Mouse (Mus musculus) hindbrain, embryonic 11.5 days (tissue): Measurements from ENCODE around the gene Fam32a. TPM values are rescaled to one million over a fixed set of nuclear protein-coding genes. Genes with fewer than 3 reads are reported as not detected.

ENCODE experiments used
- ATAC-seq: fragments of 200-750 bp; cut with Nextera tagmentation; 2 replicates; pipeline ENCODE4 v1.8.0; 2017; ENCODE audit warnings: mild to moderate bottlenecking, moderate TSS enrichment, moderate library complexity; ENCODE audit not compliant: low FRiP score
- DNase-seq: peaks from one replicate; pipeline ENCODE4 v3.0.0-alpha.2; 2015; ENCODE audit warnings: low spot score
- H3K27ac ChIP-seq: fragments of 300-500 bp; sonication (generic); 2 replicates; pipeline ENCODE4 v1.5.1; 2014; ENCODE audit warnings: mild to moderate bottlenecking, low read depth, low read length
- H3K27me3 ChIP-seq: fragments of 300-500 bp; sonication (generic); 2 replicates; pipeline ENCODE4 v1.6.1; 2014; ENCODE audit warnings: mild to moderate bottlenecking, low read length, moderate library complexity, mixed read lengths; ENCODE audit not compliant: control insufficient read depth, insufficient read depth
- H3K36me3 ChIP-seq: fragments of 300-500 bp; sonication (generic); 2 replicates; pipeline ENCODE4 v1.6.1; 2014; ENCODE audit warnings: mild to moderate bottlenecking, low read length, moderate library complexity, mixed read lengths; ENCODE audit not compliant: control insufficient read depth, insufficient read depth
- H3K4me1 ChIP-seq: fragments of 300-500 bp; sonication (generic); replicated peaks from 2 replicates; pipeline ENCODE4 v1.6.1; 2014; ENCODE audit warnings: low read length, mixed read lengths; ENCODE audit not compliant: control insufficient read depth, insufficient read depth
- H3K4me2 ChIP-seq: fragments of 300-500 bp; sonication (generic); replicated peaks from 2 replicates; pipeline ENCODE4 v1.6.1; 2014; ENCODE audit warnings: mild to moderate bottlenecking, low read depth, low read length
- H3K4me3 ChIP-seq: fragments of 300-500 bp; sonication (generic); 2 replicates; pipeline ENCODE4 v1.5.1; 2014; ENCODE audit warnings: low read depth, low read length
- H3K9ac ChIP-seq: fragments of 300-500 bp; sonication (generic); 2 replicates; pipeline ENCODE4 v1.6.1; 2014; ENCODE audit warnings: low read depth, low read length
- H3K9me3 ChIP-seq: fragments of 300-500 bp; sonication (generic); 2 replicates; pipeline ENCODE4 v1.6.1; 2016; ENCODE audit warnings: low read length; ENCODE audit not compliant: control insufficient read depth
- WGBS: fragments of 180-500 bp; shearing (Covaris S2); extraction: QIAGEN DNeasy Blood & Tissue Kit; methylation state at CpG from one replicate; pipeline ENCODE4 v1.1.7; 2014; 5-methylcytosine and 5-hydroxymethylcytosine counted together
- polyA plus RNA-seq: library from polyadenylated mRNA; unstranded; fragments of >200 nt; fragmentation: Nextera tagmentation; extraction: Ambion mirVana; gene quantifications from 2 replicates; pipeline ENCODE4 v1.2.1, GENCODE M21; 2014

Fam32a gene
- polyA plus RNA-seq: 75.9 and 78.9 TPM in 2 replicates

DNA sequence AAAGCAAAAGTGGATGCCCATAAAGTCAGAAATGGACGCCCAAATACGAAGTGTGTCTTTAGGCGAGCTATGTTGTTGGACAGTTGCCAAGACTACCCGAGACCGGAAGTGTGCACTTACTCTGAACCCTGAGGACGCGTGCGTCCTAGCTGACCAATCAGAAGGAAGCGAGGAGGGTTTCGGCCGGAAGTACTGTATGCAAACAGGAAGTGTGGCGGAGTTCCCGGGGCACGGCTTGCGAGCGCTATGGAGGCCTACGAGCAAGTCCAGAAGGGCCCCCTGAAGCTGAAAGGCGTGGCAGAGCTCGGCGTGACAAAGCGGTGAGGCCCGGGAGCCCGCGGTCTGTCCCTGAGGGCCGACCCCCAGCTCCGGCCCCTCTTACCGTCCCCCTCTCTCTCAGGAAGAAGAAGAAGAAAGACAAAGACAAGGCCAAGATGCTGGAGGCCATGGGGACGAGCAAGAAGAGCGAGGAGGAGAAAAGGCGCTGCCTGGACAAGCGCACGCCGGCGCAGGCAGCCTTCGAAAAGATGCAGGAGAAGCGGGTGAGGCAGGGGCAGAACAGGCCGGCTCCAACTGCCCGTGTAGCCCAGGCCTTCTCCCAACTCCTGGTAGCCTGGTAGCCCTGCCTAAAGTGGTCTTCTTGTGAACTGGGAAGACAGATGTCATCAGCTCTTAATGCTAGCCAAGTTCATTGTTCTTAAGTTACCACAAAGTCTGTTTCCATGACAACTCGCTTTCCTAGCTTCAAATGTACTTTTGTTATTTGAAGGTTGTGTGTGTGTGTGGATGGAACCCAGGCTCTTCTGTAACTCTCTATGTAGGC, at the start of gene Fam32a:
Gene Fam32a, plus strand, starts transcription at position 190 of the 823 bp plus-strand sequence.
- DNase-seq: peak; percentile 94
- no peaks in the 10 kb centered on the region for H3K27me3 ChIP-seq
- H3K4me1 ChIP-seq: no peaks in the 10 kb centered on the region; the same call in 1 of the 2 replicates
- H3K9ac ChIP-seq: peak within 1 kb of the TSS; percentile 72
- H3K36me3 ChIP-seq: peaks cover 5% of the 10 kb centered on the region
- peak within 1 kb of the TSS; percentile 71 for H3K4me3 ChIP-seq
- peak; percentile 99 for ATAC-seq
- H3K27ac ChIP-seq: 0 out of 2 replicates have a peak within 1 kb of the TSS, but pooled peaks have one; percentile 17
- H3K9me3 ChIP-seq: no peaks in the 10 kb centered on the region
- WGBS: 11% methylated on average over 39 of the region's 39 CpGs
- H3K4me2 ChIP-seq: peak within 1 kb of the TSS; percentile 48

DNA sequence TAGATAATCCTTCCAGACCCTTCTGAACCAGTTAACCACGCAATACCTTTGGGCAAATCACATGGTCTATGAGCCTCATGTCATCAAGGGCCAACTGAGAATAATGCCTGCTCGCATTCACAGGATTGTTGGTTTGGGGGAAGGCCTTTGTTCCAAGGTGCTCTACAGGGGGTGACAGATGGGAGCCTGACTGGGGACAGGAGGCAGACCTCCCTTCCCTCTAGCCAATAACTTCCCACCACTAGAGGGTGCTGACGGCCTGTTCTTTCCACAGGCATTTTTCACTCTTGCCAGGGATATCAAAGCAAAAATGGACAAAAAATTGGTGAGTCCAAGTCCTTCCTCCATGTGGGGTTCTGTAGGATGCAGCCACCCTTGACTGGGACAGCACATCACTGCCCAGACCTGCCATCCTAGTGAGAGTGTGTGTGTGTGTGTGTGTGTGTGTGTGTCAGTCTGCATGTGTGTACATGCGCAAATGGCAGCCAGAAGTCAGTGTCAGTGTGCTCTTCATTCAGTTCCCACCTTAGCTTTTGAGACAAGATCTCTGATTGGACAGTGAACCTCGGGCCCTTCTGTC, 42.1 kb upstream of the Fam32a start:
- peaks cover 3% of the 10 kb centered on the region; the same call in 1 of the 2 replicates for H3K36me3 ChIP-seq
- ATAC-seq (peak; percentile 69), DNase-seq (peak; percentile 83)
- 55% methylated on average over 5 of the region's 5 CpGs for WGBS
- no peak overlapping the region for H3K9ac ChIP-seq
- no peaks in the 10 kb centered on the region for H3K27me3 ChIP-seq
- H3K4me1 ChIP-seq: no peaks in the 10 kb centered on the region
- no peak overlapping the region for H3K4me2 ChIP-seq
- H3K27ac ChIP-seq: no peak overlapping the region
- H3K9me3 ChIP-seq: no peaks in the 10 kb centered on the region
- no peak overlapping the region for H3K4me3 ChIP-seq

DNA sequence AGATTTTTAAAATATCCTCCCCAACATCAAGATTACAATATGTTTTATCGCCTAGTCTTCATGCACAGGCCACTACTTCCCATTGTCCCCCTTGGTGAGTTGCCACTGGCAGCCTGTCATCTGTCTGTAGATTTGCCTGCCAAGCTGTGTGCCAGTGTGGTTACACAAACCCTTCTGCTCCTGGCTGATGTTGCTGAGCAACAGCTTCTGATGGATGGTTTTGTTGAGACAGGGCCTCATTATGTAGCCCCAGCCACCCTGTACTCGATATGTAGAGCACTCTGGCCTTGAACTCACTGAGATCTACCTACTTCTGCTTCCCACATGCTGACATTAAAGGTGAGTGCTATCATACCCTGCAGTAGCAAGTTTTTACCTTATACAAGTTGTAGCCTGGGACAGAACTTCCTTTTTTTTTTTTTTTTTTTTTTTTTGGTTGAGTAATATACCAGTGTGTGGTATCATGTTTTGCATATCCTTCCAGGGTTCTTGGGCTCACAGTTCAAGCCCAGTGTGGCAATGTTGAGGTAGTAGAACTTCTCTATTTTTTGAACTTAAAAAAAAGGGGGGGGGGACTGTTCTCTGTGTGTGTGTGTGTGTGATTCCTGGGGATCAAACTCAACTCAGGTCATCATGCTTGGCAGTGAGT, 35.9 kb upstream of the Fam32a start:
- Histone ChIP-seq H3K36me3 (no peaks in the 10 kb centered on the region), H3K4me3 (no peak overlapping the region), H3K4me1 (no peaks in the 10 kb centered on the region), H3K4me2 (no peak overlapping the region), H3K27ac (no peak overlapping the region), H3K9me3 (no peaks in the 10 kb centered on the region), H3K9ac (no peak overlapping the region), H3K27me3 (no peaks in the 10 kb centered on the region)
- DNase-seq (no peak), ATAC-seq (no peak)
- 85% methylated on average over 2 of the region's 2 CpGs for WGBS

GRCm38 (mm10) chr8:72187793-72188331, 31.7 kb upstream of the Fam32a start:
- no peak for ATAC-seq
- Histone ChIP-seq H3K27ac (no peak overlapping the region), H3K9me3 (no peaks in the 10 kb centered on the region), H3K4me1 (no peaks in the 10 kb centered on the region), H3K4me2 (no peak overlapping the region), H3K4me3 (no peak overlapping the region), H3K27me3 (no peaks in the 10 kb centered on the region), H3K9ac (no peak overlapping the region), H3K36me3 (no peaks in the 10 kb centered on the region)
- WGBS: 88% methylated on average over 2 of the region's 2 CpGs
- no peak for DNase-seq

- no peak for ATAC-seq
Measured at GRCm38 (mm10) chr8:72189417-72190214, 29.9 kb upstream of the Fam32a start, which contains the start of gene Hsh2d. Gene Hsh2d, plus strand, starts transcription at chr8:72189638.

GRCm38 (mm10) chr8:72190215-72190539, 29.4 kb upstream of the Fam32a start:
- H3K4me3 ChIP-seq: no peak overlapping the region

More at GRCm38 (mm10) chr8:72189417-72190214, 29.9 kb upstream of the Fam32a start, which contains the start of gene Hsh2d:
- H3K9ac ChIP-seq: no peak within 1 kb of the TSS
- H3K4me2 ChIP-seq: no peak within 1 kb of the TSS
- no peaks in the 10 kb centered on the region for H3K36me3 ChIP-seq
- no peak within 1 kb of the TSS for H3K4me3 ChIP-seq
- no peaks in the 10 kb centered on the region for H3K9me3 ChIP-seq
- H3K27me3 ChIP-seq: no peaks in the 10 kb centered on the region
- WGBS: 75% methylated on average over 12 of the region's 12 CpGs
- H3K27ac ChIP-seq: no peak within 1 kb of the TSS
- no peak for DNase-seq
- H3K4me1 ChIP-seq: no peaks in the 10 kb centered on the region

DNA sequence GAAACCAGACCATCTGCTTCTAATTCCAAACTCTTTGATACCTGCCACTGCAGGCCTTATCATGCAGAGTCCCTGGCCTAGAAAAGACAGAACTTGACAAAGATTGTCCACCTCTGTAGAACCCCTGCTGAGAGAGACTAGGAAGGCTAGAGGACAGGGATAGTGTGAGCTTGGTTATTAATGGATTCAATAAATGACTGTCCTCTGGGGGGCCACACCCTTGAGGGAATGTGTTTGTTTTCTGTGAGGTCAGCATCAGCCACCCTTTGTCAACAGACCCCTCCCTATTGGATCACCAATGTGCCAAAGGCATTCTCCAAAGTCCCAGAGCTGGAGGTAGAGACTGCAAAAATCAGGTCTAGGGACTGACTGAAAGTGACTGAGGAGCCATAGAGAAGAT, 27.5 kb upstream of the Fam32a start:
- DNase-seq (no peak), ATAC-seq (no peak)
- no peaks in the 10 kb centered on the region for H3K27me3 ChIP-seq
- H3K4me3 ChIP-seq: no peak overlapping the region
- no peaks in the 10 kb centered on the region for H3K9me3 ChIP-seq
- no peak overlapping the region for H3K27ac ChIP-seq
- H3K4me2 ChIP-seq: no peak overlapping the region
- H3K9ac ChIP-seq: no peak overlapping the region
- H3K4me1 ChIP-seq: no peaks in the 10 kb centered on the region
- H3K36me3 ChIP-seq: no peaks in the 10 kb centered on the region

More at GRCm38 (mm10) chr8:72190215-72190539, 29.4 kb upstream of the Fam32a start:
- no peaks in the 10 kb centered on the region for H3K9me3 ChIP-seq
- 94% methylated on average over 2 of the region's 2 CpGs for WGBS
- DNase-seq: no peak
- H3K36me3 ChIP-seq: no peaks in the 10 kb centered on the region
- no peak overlapping the region for H3K9ac ChIP-seq
- H3K27me3 ChIP-seq: no peaks in the 10 kb centered on the region
- ATAC-seq: no peak
- no peaks in the 10 kb centered on the region for H3K4me1 ChIP-seq
- H3K4me2 ChIP-seq: no peak overlapping the region
- no peak overlapping the region for H3K27ac ChIP-seq

GRCm38 (mm10) chr8:72197997-72198396, 21.5 kb upstream of the Fam32a start:
- Histone ChIP-seq H3K27me3 (no peaks in the 10 kb centered on the region), H3K4me1 (no peaks in the 10 kb centered on the region), H3K9ac (no peak overlapping the region), H3K4me2 (no peak overlapping the region), H3K36me3 (no peaks in the 10 kb centered on the region), H3K9me3 (0 out of 2 replicates have a peak, but pooled peaks cover under 1% of the 10 kb centered on the region), H3K27ac (no peak overlapping the region), H3K4me3 (no peak overlapping the region)
- 59% methylated on average over 8 of the region's 8 CpGs for WGBS
- no peak for DNase-seq
- ATAC-seq: no peak
